Mouse (Mus musculus) erythroblast, embryonic 14.5 days (primary cell): Measurements from ENCODE around the gene Rara. TPM values are rescaled to one million over a fixed set of nuclear protein-coding genes. Genes with fewer than 3 reads are reported as not detected.

ENCODE experiments used
- H3K27me3 ChIP-seq: 2 replicates; pipeline ENCODE4 v1.6.1; 2012; ENCODE audit warnings: inconsistent platforms; ENCODE audit not compliant: control insufficient read depth
- H3K36me3 ChIP-seq: 2 replicates; pipeline ENCODE4 v1.6.1; 2012; ENCODE audit warnings: mild to moderate bottlenecking, inconsistent platforms; ENCODE audit not compliant: control insufficient read depth
- H3K4me1 ChIP-seq: 2 replicates; pipeline ENCODE4 v1.6.1; 2012; ENCODE audit warnings: inconsistent platforms; ENCODE audit not compliant: control insufficient read depth
- H3K4me3 ChIP-seq: replicated peaks from 2 replicates; pipeline ENCODE3; 2012; ENCODE audit warnings: moderate library complexity, mild to moderate bottlenecking, inconsistent platforms
- H3K9me3 ChIP-seq: 2 replicates; pipeline ENCODE4 v1.6.1; 2012; ENCODE audit warnings: low read length, inconsistent platforms, mixed read lengths; ENCODE audit not compliant: control insufficient read depth
- GATA1 ChIP-seq: IDR thresholded peaks from 2 replicates; pipeline ENCODE4 v1.6.1; 2012; ENCODE audit warnings: low read length, inconsistent platforms, mixed read lengths
- TAL1 ChIP-seq: IDR thresholded peaks from 3 replicates; pipeline ENCODE4 v1.6.1; 2012; ENCODE audit warnings: low read length, inconsistent platforms, mixed read lengths
- polyA plus RNA-seq: library from polyadenylated mRNA; stranded (reverse); fragments of >175 nt; gene quantifications from 2 replicates; pipeline ENCODE4 v1.2.3, GENCODE M21; 2012

The Rara gene
- polyA plus RNA-seq, 1 experiment, result 0.20 TPM

DNA sequence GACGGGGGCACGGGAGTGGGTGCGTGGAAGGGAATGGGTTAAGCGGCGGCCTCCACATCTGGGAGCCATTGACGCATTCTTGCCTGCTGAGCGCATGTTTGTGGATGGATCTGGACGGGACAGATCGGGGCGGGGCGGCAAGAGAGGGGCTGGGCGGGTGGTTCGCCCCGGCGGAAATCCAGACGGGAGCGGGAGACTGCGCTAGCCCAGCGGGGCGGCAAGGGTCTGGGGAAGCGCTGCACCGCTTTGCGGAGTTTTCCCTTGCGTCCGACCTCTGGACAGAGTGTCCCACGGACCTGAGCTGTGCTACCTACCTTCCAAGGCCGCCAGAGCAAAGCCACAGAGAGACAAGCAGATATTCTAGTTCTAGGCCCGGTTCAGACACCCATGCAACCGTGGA is 8.6 kb downstream of the Rara start:
- peaks cover 99% of the 10 kb centered on the region for H3K27me3 ChIP-seq
- peaks cover 30% of the 10 kb centered on the region for H3K4me1 ChIP-seq
- H3K36me3 ChIP-seq, result no peaks in the 10 kb centered on the region
- TF ChIP-seq TAL1, result no peak
- H3K4me3 ChIP-seq, result no peak overlapping the region
- peaks cover 9% of the 10 kb centered on the region; the same call in 1 of the 2 replicates for H3K9me3 ChIP-seq

GRCm38 (mm10) chr11:98936606-98937409 is 9.2 kb downstream of the Rara start:
- H3K27me3 ChIP-seq, result peaks cover 99% of the 10 kb centered on the region

DNA sequence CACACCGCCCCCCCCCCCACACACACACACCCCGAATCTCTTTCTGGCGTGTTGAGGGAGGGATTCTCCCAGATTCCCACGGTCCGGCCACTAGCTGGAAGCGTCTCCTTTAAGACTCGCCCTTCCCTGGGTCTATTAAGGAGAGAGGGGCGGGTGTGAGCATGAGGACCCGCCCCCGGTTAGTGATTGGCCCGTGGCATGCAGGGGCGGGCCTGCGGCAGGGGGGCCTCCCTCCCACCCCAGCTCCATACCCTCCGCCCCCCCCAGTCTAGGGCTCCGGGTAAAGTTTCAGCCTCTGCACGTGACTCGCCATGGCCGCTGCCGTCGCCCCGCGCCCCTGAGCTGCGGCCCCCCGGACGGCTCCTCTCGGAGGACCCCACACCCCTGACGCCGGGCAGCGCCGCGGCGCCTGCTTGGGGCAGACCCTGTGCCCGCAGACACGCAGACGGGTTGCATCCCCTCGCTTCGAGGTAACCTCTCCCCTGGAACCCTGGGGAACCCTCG is 9.8 kb downstream of the Rara start:
- no peak for TF ChIP-seq GATA1
- TF ChIP-seq TAL1, result no peak
- Histone ChIP-seq H3K36me3 (no peaks in the 10 kb centered on the region), H3K4me1 (peaks cover 43% of the 10 kb centered on the region), H3K27me3 (peaks cover 96% of the 10 kb centered on the region), H3K9me3 (peaks cover 9% of the 10 kb centered on the region; the same call in 1 of the 2 replicates), H3K4me3 (peak overlapping the region; percentile 60)

More at GRCm38 (mm10) chr11:98936606-98937409, 9.2 kb downstream of the Rara start:
- Histone ChIP-seq H3K4me1 (peaks cover 37% of the 10 kb centered on the region), H3K4me3 (peak overlapping the region; percentile 60), H3K36me3 (no peaks in the 10 kb centered on the region), H3K9me3 (peaks cover 9% of the 10 kb centered on the region; the same call in 1 of the 2 replicates)
- no peak for TF ChIP-seq GATA1
- TF ChIP-seq TAL1, result no peak

DNA sequence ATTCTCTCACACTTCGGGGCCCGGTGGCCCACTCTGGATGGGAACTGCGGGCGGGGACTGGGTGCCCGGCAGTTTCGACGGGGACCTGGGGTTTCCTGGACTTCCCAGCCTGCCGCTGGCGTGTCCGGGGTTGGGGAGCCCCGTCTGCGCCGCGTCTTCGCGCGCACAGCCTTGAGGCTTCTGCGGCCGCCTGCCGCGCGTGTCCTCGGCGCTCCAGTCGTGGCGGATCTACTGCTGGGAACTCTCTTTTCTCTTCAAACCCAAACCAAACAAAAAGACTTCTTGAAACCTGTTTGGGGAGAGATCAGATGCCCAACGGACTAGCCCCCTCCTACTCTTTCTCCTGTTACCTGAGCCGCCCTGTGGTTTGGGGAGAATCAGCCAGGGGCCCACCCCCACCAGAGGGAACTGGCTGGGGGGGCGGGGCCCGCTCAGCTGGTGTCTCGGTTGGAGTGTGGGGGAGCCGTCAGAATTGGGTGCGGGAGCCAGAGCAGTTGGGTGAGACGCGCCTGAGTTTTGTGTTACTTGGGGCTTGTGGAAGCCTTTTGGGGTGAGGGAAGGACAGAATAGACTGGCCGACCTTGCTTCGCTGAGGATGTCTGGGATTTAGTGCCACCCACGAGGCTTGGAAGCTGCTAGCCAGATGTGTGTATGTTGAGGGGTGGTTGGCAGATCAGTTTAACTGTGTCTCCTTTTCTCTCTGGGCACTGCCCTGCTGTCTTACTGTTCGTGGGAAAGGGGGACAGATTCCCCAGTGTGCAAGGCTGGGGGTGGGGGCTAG is 10.5 kb downstream of the Rara start:
- Histone ChIP-seq H3K4me1 (peaks cover 47% of the 10 kb centered on the region), H3K4me3 (peak overlapping the region; percentile 60), H3K27me3 (peaks cover 90% of the 10 kb centered on the region), H3K9me3 (peaks cover 9% of the 10 kb centered on the region; the same call in 1 of the 2 replicates), H3K36me3 (no peaks in the 10 kb centered on the region)
- TF ChIP-seq TAL1, result no peak
- TF ChIP-seq GATA1, result no peak

GRCm38 (mm10) chr11:98938701-98939083 is 11.1 kb downstream of the Rara start:
- peaks cover 9% of the 10 kb centered on the region; the same call in 1 of the 2 replicates for H3K9me3 ChIP-seq
- no peak for TF ChIP-seq GATA1
- no peak for TF ChIP-seq TAL1
- H3K27me3 ChIP-seq, result peaks cover 84% of the 10 kb centered on the region
- H3K4me1 ChIP-seq, result peaks cover 48% of the 10 kb centered on the region
- no peak overlapping the region for H3K4me3 ChIP-seq
- no peaks in the 10 kb centered on the region for H3K36me3 ChIP-seq

DNA sequence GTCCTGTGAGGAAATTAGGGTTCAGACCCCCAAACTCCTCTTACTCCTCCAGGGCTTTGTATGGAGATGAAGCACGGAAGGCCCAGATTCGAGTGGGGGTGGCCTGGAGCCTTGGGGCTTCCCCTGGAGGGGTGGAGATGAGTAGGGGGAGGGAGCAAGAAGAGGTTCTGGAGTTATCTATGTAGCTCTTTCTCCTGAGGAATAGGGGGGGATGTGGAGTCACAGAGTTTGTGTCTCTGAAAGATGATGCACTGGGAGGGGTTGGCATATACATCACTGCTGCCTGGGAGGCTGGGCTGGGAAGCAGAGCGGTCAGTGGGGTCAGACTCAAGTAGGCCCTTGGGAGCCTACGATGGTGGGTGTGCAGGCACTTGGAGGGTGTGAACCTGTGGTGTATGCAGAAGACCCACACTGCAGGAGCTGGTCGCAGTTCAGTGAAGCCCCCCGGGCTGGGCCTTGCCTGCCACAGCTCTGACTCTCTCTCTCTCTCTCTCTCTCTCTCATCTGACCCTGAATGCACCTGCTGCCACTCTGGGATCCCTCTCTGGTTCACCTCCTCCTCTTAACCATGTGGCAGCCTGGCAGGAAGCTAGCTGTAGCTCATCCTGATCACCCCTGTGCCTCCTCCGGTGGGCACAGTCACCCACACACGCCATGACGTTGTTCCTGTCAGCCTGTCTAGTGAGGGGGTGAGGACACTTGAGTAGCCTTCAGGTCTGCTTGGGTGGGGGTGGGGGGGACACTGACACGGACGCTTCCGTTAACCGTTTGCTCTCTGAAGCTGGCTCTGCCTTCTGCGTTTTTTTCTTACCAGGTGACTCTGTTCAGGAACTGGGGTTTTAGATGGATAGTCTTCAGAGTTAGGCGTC is 11.7 kb downstream of the Rara start:
- peaks cover 9% of the 10 kb centered on the region; the same call in 1 of the 2 replicates for H3K9me3 ChIP-seq
- TF ChIP-seq GATA1, result no peak
- TF ChIP-seq TAL1, result no peak
- H3K36me3 ChIP-seq, result no peaks in the 10 kb centered on the region
- H3K4me3 ChIP-seq, result no peak overlapping the region
- peaks cover 77% of the 10 kb centered on the region for H3K27me3 ChIP-seq
- peaks cover 50% of the 10 kb centered on the region for H3K4me1 ChIP-seq

- peaks cover 7% of the 10 kb centered on the region; the same call in 1 of the 2 replicates for H3K9me3 ChIP-seq
- H3K27me3 ChIP-seq, result peaks cover 70% of the 10 kb centered on the region
- no peak for TF ChIP-seq TAL1
- peaks cover 50% of the 10 kb centered on the region for H3K4me1 ChIP-seq
- no peak overlapping the region for H3K4me3 ChIP-seq
- H3K36me3 ChIP-seq, result no peaks in the 10 kb centered on the region
These were observed 12.5 kb downstream of the Rara start for GRCm38 (mm10) chr11:98939953-98940641.

DNA sequence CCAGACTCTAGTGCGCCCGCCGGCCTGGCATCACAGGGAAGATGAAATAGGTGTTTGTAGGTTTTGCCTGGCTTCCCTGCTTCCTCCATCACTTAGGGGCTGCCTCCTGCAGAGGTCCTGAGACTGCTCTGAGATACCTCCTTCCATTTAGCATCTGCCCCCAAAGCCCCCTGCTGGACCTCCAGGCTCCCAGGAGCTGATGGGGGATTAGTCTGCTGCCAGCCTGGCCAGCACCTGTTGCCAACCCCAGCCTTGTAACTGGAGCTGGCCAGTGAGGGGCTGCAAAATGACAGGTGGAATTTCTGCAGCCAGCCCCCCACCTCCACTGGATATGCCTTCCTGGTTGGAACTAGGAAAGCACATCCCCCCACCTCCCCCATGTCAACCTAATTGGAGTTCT is 13.2 kb downstream of the Rara start:
- Histone ChIP-seq H3K36me3 (no peaks in the 10 kb centered on the region), H3K9me3 (peaks cover 4% of the 10 kb centered on the region; the same call in 1 of the 2 replicates), H3K27me3 (peaks cover 63% of the 10 kb centered on the region), H3K4me3 (no peak overlapping the region), H3K4me1 (peaks cover 52% of the 10 kb centered on the region)
- no peak for TF ChIP-seq GATA1
- TF ChIP-seq TAL1, result no peak
